Mouse (Mus musculus) frontal cortex, adult 2 months (tissue): ENCODE measurements at regions not wholly inside any gene's neighbourhood (a gene's known extent, or its start where the extent isn't known, plus 50 kb on each side); places are given as distances from the start of the nearest gene placed in this dataset.

Source experiments
- DNase-seq, 2 experiments: peaks; one replicate each; pipeline ENCODE4 v3.0.0; 2022; ENCODE audit warnings: low spot score in 1 of 2; ENCODE audit errors: extremely low spot score in 1 of 2

DNA sequence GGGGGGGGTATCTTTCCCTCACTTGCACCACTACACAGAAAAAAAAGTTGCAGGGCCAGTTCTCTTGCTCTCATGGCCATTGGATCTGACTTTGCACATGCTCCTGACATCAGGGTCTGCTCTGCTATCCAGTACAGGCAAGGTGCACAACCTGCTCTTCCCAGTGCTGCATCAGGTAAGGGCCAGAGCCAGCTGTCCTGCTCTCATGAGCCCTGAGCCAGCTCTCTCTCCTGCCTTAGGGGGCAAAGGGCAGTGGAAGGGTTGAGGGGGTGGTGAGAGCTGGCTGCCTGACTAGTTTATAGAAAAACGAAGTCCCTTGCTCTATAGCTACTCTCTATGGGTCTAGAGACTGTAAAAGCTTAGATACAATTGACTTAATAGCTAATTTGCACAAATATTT is 927.6 kb downstream of the Rab28 start:
- no peak for DNase-seq

DNA sequence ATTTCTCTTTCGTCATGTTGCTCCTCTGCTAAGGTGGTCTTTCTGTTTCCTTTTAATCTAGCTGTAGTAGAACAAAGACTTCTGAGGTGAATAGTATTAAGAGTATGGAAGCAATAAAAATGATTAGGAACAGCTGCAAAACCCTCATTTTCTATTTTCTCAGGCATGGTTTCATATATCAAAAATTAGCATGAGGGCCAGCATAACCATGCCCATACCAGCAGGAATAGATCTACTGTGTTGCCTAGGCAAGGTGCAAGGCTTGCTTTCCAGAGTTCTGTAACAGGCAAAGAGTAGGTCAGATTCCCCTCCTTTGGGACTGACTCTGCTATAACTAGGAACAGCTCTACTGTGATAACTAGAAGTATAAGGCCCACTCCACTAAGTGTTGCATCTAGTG is 928.1 kb downstream of the Rab28 start:
- DNase-seq: no peak

DNA sequence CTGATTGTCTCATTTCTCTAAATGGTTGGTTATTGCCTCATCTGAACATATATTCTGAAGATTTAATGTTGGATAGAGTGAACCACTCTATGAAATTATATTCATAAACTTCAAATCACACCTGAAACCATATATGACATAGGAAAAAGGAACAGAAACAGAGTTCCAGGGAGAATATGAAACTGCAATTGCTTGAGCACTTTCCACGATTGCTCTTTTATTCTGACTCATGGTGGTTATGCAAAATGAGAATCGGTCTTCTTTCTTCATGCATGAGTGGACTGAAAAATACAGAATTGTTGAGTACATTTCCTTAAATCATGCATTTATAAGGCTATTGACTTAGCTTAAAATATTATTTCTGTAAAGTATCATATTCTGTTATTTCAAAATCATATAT is 932.1 kb downstream of the Rab28 start:
- no peak for DNase-seq

DNA sequence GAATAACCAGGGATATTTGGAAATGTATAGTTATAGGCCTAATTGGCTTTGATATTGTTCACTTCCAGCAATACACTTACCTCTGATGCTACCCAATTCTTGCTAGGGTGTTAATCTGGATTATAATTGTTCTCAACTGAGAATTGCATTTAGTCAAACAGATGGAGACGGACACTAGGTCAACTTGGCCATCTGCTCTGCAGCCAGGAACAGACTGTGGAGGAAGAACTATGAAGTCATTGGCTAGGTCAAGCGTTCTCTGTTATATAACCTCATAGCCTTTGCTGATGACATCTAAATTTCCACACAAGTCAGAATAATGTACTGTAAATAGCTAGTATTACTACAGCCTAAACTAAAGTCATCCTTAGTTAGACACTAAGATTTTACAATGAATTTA is 947.7 kb downstream of the Rab28 start:
- DNase-seq: no peak

DNA sequence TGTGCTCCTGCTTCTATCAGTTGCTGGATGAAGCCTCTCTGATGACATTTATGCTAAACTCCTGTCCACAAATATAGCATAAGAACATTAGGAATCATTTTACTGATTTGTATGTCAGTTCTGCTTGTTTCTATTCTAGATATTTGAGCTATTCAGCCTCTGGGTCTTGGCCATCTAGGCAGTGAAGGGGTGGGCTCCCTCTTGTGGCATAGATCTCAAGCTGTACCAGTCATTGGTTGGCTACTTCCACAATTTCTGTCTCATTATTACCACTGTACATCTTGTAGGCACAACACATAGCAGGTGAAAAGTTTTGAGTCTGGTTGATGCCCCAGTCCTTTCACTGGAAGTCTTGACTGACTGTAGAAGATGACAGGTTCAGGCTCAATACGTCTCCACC is 957.9 kb downstream of the Rab28 start:
- peak in 1 of 2 experiments; percentile 7 for DNase-seq

DNA sequence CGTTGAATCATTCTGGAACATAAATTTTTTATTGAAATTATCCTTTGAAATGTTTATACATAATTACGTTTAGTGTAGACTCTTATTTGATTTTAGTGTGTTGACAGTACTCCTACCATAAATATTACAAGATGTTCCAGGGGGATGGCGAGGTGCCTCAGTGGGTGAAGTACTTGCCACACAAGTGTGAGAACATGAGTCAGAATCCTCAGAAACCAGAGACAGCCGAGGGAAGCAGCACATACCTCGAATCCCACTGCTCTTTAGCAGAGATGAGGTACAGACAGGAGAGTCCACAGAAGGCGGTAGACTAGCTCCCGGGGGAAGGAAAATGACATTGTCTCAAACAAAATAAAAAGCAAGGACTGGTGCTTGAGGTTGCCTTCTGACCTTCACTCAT is 972.3 kb downstream of the Rab28 start:
- DNase-seq: peak; percentile 28 to 51

- DNase-seq: peak in 1 of 2 experiments; percentile 34
These were observed 974.0 kb downstream of the Rab28 start for GRCm38 (mm10) chr5:40733844-40734566.

- DNase-seq: peak in 1 of 2 experiments; percentile 21
These were observed 959.3 kb upstream of the Hs3st1 start for GRCm38 (mm10) chr5:40714497-40715128.

DNA sequence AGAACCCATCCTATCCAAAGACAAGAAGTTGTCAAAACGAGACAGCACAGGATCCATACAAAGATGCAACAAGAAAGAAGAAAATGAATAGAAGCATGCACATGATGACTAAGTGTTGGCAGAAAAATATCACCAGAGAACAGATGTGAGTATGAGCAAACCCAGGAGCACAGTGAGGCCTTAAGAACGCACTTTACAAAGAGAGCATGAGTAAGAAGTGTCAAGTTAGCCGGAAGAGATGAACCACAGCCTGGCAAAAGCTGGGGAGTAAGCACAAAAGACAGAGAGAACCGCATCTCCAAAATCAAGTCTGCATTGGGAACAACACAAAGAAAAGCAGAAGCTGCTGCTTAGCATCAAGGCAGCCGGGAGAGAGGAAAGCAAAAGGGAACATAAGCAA is 946.4 kb upstream of the Hs3st1 start:
- DNase-seq: peak; percentile 26 to 57

GRCm38 (mm10) chr5:40697517-40698298 is 942.4 kb upstream of the Hs3st1 start:
- DNase-seq: no peak
